Mouse (Mus musculus): ENCODE measurements around the gene Zfp982.
"Not testable (repeated sequence)": the region's sequence is repeated elsewhere in the genome, so short reads cannot be mapped to it uniquely, and the experiment has no call there.

Gene Zfp982

DNA sequence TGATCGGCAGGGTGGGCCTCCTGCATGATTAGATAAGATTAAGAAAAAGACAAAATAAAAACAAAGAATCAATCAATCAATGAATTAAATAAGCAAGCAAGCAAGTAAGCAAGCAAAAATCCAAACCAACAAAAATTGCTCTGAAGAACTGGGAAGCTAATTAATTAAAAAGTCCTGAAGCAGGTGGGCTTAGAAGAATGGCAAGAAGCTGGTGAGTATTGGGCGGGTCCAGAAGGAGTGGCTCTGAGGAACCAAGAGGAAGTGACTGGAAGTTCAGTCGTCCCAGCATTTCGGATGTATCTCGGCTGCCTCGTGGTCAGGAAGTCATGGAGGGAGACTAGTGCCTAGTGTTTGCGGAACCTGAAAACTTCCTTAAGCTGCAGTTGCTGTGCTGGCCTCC, at the start of gene Zfp982:
Gene Zfp982, plus strand, starts transcription at position 301 of the 400 bp plus-strand sequence.
- DNase-seq (ENCODE audit: low spot score), result not testable (repeated sequence)

DNA sequence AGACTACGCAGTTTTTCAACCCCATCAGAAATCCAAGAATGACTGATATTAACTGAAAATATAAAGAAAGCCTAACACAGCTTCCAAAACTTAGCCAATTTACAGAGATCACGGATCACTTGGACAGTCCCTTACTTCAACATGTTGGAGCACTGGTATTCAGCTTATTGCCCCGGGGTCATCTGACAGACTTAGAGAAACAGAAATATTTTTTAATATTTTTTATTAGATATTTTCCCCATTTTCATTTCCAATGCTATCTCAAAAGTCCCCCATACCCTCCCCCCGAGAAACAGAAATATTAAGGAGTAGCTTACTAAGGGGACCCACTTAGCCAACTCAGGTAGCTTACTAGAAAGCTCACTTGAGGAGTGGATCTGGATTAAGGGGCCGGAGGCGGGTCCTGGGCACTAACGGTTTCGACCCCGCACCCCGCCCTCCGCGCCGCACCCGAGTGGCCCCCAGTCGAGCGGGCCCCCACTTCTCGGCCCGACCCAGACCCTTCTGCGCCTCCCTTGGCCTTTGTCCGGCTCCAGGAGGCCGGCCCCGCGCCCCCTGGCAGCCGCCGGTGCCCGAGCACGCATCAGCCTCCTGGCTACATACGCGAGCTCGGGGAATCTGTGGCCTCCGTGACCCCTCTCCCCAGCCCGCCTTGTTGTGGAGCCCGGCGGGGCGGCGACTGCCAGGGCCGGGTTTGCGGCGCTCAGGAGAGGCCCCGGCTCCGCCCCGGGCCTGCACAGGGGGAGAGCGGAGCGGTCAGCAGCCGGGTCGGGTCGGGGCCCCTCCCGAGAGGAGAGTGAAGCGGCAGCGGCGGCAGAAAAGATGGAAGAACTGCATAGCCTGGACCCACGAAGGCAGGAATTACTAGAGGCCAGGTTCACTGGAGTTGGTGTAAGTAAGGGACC, 49.3 kb upstream of the Zfp982 start:
- not testable (repeated sequence) for DNase-seq (ENCODE audit: low spot score)

DNA sequence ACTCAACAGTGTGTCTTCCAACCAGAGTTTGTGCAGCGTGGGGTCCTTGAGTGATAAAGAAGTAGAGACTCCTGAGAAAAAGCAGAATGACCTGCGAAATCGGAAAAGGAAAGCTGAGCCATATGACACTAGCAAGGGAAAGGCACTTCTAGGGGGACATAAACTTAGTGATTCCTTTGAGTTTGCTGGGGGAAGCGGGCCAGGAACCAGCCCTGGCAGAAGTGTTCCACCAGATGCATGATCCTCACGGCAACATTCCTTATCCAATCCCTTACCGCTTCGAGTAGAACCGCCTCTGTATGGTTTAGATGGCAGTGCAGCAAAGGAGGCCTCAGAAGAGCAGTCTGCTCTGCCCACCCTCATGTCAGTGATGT, 48.7 kb upstream of the Zfp982 start:
- DNase-seq (ENCODE audit: low spot score), result not testable (repeated sequence)

DNA sequence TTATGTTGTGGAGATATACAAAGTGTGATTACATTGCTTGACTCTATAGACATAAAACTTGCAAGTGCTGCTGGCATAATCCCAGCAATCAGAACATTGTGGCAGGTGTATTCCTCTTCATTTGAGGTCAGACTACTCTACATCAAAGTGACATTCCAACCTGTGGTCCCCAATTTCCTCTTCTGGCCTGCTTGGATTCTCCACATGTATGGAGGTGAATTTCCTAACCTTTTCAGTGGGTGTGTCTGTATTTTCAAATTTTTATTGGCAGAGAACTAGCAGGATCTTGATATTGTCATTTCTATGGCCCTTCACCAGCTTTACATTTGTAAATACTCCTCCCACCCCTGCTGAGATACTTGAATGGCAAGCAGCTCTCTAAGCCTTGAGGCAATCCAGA, 46.8 kb upstream of the Zfp982 start:
- not testable (repeated sequence) for DNase-seq (ENCODE audit: low spot score)

DNA sequence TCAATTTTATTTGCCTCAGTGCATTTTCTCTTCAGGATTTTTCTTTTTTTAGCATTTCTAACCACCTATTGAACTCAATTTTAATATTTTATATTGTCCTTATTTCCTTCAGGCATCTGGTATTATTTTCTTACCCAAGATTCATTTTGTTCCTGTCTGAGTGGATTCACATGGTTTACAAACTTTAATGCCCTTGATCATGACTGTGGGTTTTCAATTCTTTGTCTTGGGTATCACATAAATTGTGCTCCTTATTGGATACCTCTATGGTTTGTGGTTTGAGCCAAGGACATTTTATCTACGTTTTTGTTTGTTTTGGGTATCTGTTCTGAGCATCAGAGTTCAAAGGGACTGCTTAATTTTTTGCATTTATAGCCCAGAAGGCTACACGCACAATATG, 43.9 kb upstream of the Zfp982 start:
- DNase-seq (ENCODE audit: low spot score), result no peak

DNA sequence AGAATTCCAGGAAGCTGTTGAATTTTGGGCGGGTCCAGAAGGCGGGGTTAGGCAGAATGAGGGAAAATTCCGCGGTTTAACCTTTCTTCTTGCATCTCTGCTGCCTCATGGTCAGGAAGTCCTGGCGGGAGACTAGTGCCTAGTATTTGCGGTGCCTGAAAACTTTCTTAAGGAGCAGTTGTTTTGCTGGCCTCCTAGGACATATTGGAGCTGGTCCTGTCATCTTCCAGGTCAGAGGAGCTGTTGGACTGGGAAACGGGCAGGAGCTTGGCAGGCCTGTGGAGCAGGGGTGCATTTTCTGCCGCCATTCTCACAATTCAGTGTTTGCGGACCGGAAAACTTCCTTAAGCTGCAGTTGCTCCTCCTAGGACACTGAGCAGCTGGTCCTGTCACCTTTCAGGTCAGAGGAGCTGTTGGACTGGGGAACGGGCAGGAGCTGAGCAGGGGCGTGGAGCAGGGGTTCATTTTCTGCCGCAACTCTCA, 43.1 kb upstream of the Zfp982 start:
- DNase-seq (ENCODE audit: low spot score), result no peak

DNA sequence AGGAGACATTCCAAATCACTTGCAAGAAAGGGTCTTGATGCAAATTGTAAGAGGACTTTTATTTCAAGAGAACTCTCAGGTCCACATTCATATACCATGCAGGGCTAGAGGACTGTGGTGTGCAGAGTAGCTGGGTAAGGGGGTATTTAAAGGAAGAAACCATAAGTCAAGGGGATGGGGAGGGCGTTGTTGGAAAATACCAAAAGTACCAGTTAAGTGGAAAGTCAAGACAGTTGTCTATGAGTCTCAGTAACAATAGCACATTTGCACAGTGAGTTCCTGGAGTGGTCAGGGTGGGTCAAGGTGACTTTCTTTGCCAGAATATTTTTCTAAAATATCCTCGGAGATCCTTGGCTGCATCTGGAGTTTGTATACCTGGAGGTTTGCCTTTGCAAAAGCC, 42.2 kb upstream of the Zfp982 start:
- not testable (repeated sequence) for DNase-seq (ENCODE audit: low spot score)

DNA sequence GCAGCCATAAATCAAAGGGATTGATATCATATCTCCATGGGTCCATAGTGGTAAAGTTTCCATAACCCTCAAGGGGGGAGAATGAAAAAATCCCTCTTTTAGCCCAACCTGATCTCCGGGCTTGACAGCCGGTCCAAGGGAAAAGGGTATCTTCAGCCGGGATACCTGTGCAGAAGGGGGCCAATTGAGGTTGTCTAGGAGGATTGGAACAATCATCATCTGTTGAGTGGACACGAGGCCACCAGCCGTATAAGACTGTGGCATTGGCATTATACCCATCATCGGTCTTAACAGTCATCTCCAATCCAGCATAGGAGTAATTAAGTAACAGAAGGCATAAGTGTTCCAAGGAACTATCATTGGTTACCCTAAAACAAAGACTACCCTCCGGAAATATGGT, 25.0 kb upstream of the Zfp982 start:
- not testable (repeated sequence) for DNase-seq (ENCODE audit: low spot score)

DNA sequence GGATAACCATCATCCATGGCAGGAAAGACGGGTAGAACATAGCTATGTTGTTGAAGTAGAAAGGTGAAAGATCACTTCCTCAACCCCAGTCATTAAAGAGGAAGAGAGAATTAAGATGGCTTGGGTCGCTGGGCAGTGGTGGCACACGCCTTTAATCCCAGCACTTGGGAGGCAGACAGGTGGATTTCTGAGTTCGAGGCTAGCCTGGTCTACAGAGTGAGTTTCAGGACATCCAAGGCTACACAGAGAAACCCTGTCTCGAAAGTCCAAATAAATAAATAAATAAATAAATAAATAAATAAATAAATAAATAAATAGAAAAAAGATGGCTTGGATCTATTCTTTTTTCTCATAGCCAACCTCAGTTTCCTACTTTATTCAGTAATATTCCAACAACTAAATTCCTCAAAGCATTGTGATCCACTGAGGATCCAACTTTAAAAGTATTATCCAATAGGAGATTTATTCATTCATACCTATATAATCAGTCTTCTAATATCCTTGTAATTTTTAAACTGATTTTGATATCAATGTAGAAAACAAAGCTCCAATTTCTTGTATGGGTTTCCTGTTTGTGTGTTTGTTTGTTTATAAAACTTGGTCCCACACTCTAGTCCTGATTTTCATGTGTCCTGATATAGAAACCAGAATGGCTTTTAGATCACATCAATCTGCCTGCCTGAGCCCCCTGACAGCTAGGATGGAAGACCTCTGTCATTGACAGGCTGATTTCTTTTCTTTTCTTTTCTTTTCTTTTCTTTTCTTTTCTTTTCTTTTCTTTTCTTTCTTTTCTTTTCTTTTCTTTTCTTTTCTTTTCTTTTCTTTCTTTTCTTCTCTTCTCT, 6.8 kb downstream of the Zfp982 start:
- not testable (repeated sequence) for DNase-seq (ENCODE audit: low spot score)

DNA sequence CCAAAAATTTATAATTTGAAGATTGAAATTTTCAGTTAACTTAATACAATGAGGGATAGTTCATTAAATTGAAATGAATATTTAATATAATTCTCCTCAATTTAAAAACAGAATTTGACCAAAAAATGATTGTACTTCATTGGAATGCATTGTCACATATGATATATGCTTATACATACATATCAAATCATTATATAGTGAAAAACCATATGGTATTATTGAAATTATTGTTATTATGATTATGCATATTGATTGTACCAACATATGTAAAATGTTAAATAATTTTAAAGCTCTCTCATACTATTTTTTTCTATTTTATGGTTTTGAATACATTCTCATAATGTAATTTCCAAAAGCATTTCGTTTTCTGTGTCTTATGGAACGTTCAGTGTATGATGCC, 17.0 kb downstream of the Zfp982 start:
- no peak for DNase-seq (ENCODE audit: low spot score)

DNA sequence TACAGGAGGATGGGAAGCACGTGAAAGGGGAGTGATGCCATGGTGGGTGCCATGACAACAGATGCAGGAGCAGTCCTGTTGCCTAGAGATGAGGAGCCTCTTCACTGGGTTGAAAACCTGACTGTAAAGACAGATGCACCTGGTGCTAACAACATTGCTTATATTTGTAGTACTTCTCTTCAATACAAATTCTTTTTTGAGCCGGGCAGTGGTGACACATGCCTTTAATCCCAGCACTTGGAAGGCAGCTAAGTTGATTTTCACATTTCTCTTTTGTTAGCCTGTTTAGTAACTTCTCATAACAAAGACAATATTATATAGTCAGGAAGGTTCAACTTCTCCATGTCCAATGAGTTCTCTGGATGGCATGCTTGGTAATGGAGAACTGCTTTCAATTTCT, 26.8 kb downstream of the Zfp982 start:
- no peak for DNase-seq (ENCODE audit: low spot score)

DNA sequence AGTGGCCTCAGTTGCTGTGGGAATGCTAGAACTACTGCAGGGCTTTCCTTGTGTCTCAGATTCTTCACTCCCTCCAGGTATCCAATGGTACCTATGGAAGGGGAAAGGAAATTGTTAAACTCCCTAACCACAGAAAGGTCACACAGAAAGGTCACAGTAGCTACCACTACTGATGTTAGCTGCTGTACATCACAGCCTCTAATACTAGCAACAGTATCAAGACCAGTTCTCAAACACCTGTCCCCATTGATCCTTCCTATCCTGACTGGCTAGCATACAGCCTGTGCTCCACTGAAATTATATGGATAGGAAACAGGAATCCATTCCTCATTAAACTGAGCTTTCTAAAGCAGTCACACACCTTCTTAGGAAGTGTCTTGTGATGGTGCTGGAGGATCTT, 27.9 kb downstream of the Zfp982 start:
- no peak for DNase-seq (ENCODE audit: low spot score)

DNA sequence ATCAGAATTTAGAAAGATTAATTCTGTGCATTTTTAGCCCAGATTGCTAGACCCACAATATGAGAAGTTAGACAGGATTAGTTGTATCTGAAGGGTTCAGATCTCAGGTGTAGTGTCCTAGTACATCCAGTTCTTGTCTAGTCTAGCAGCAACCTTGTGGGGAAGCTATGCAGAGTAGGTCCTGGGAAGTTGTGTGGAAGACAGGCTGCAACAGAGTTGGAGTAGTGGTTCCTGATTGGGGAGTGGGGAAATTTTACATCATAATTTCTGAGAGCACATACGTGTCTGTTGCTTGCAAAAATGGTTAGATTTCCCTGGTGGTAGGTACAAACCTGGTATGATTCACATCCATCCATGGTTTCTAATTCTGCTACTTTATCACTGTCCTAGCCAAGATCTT, 32.9 kb downstream of the Zfp982 start:
- no peak for DNase-seq (ENCODE audit: low spot score)

DNA sequence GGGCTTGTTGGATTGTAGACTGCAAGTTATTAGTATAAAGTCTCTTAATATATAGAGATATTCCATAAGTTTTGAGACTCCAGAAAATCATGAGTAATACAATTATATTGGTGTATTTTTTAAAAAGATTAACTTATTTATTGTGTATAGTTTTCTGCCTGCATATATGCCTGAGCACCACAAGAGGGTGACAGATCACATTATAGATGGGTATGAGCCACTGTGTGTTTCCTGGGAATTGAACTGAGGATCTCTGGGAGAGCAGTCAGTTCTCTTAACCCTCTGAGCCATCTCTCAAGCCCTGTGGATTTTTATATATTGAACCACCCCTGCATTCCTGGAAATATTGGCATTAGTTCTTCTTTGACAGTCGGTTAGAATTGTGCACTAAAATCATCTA, 38.1 kb downstream of the Zfp982 start:
- DNase-seq (ENCODE audit: low spot score), result no peak

DNA sequence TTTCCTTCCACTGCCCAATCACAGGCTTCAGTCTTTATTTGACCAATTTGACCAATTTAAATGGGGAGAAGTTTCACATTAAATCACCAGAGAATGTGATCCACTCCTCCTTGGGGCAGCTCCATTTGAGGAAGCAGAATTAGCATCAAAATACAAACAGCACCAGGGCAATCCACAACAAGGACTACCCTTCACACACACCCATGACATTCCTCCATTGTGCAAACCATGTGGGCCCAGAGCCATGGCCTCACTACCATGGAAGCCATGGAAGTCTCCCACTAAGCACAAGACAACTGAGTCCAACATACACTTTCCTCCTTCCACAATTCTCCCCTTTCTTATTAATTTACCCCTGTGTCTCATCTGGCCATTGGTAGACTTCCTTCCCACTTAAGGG, 43.7 kb downstream of the Zfp982 start:
- DNase-seq (ENCODE audit: low spot score), result not testable (repeated sequence)

DNA sequence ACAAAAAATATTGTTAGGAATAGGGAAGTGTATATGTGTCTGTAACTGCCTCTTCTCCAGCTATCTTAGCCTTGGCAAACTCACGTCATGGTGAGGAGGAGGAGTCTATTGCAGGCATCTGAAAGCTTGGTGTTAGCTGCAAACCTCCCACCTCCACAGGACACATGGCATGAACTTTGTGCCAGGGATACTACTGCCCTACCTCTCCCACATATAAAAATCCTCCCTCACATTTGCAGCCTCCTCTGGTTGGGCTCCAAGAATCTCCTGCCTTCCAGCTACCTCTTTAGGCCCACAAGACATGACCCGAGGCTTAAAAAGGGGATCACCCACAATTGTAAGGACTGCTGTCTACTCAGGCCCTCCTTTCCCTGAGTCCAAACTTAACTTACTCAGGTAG, 45.5 kb downstream of the Zfp982 start:
- DNase-seq (ENCODE audit: low spot score), result no peak

DNA sequence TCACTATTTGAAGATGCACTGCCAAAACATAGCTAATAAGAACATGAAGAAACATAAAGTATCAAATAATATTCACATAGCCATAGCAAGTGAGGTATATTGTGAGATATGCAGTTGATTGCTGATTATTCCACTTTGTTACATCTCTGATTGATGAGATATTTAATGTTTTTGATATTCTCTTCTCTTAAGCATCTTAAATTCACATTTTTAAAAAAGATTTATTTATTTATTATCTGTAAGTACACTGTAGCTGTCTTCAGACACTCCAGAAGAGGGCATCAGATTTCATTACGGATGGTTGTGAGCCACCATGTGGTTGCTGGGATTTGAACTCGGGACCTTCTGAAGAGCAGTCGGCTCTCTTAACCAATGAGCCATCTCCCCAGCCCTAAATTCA, 47.7 kb downstream of the Zfp982 start, which contains the start of gene Gm16503:
Gene Gm16503, plus strand, starts transcription at position 301 of the 400 bp plus-strand sequence.
- not testable (repeated sequence) for DNase-seq (ENCODE audit: low spot score)

DNA sequence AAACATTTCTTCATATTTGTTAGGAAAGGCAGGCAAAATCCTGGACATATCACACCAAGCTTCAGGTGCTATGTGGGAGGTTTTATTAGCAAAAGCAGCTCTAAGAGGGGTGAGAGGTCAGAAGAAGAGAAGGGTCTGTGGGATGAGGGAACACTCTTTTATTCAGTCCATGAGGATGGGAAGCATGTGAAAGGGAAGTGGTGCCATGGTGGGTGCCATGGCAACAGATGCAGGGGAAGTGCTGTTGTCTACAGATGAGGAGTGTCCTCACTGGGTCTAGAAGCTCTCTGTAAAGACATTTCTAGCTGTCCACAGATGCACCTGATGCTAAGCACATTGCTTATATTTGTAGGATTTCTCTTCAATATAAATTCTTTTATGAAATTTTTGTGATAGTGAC, 48.9 kb downstream of the Zfp982 start:
- no peak for DNase-seq (ENCODE audit: low spot score)

DNA sequence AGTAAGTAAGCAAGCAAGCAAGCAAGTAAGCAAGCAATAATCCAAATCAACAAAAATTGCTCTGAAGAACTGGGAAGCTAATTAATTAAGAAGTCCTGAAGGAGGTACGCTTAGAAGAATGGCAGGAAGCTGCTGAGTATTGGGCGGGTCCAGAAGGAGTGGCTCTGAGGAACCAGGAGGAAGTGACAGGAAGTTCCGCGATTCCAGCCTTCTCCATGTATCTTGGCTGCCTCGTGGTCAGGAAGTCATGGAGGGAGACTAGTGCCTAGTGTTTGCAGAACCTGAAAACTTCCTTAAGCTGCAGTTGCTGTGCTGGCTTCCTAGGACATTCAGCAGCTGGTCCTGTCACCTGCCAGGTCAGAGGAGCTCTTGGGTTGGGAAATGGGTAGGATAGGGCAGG, 60.9 kb downstream of the Zfp982 start, which contains the start of gene Zfp985:
Gene Zfp985, plus strand, starts transcription at position 207 of the 400 bp plus-strand sequence.
- DNase-seq (ENCODE audit: low spot score), result not testable (repeated sequence)

DNA sequence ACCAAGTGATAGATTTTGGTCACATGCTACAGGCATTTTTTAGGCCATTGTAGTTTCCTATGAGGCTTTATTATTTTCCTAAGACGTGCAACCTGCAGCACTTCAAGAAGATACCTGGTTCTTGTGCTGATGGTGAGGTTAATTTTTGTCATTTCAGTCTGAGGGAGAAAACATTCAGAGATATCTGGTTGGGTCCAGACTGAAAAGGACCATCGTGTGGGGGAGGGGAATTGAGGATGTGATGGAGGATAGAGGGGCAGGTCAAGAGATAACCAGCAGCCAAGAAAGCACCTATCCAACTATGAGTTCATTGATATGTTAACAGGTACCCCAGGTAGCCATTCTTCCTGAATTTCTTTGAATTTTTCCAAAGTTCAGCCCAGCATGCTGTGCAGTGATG, 62.1 kb downstream of the Zfp982 start:
- not testable (repeated sequence) for DNase-seq (ENCODE audit: low spot score)

DNA sequence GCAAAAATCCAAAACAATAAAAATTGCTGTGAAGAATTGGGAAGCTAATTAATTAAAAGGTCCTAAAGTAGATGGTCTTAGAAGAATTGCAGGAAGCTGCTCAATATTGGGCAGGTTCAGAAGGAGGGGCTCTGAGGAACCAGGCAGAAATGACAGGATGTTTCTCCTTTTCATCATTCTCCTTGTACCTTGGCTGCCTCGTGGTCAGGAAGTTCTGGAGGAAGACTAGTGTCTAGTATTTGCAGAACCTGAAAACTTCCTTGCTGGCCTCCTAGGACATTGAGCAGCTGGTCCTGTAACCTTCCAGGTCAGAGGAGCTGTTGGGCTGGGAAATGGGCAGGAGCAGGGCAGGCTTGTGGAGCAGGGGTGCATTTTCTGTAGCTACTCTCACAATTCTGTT, 64.7 kb downstream of the Zfp982 start:
- DNase-seq (ENCODE audit: low spot score), result not testable (repeated sequence)

DNA sequence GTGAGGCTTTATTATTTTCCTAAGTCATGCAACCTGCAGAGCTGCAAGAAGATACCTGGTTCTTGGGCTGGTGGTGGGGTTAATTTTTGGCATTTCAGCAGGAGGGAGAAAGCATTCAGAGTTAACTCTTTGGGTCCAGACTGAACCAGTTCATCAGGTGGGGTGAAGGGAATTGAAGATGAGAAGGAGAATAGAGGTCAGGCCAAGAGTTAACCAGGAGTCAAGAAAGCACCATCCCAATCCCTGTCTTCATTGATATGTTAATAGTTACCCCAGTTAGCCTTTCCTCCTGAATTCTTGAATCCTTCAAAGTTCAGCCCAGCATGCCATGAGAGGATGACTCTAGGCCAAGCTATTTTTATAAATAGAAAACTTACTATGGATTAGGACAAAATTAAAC, 65.8 kb downstream of the Zfp982 start:
- DNase-seq (ENCODE audit: low spot score), result not testable (repeated sequence)

DNA sequence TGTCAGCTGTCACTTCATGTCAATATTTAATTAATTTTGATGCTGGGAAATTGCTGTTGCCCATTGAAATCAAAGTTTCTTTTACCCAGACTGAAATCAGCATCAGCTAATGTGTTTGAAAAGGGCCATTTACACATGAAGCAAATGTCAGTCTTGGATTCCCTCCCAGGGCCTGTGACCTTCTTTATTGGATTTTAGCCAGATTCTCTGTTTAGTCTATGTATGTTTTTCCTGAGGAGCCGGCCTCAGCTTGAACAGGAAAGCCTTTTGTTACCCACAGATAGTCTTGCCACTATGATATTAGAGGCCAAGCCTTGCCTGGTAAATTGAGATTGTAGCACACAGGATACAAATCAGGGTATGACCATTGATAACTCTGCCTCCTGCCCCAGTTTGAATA, 66.9 kb downstream of the Zfp982 start:
- DNase-seq (ENCODE audit: low spot score), result not testable (repeated sequence)
